Mouse (Mus musculus): ENCODE data around the gene 1700006A11Rik.
"Not testable (repeated sequence)": the region's sequence is repeated elsewhere in the genome, so short reads cannot be mapped to it uniquely, and the experiment has no call there.

1700006A11Rik gene

DNA sequence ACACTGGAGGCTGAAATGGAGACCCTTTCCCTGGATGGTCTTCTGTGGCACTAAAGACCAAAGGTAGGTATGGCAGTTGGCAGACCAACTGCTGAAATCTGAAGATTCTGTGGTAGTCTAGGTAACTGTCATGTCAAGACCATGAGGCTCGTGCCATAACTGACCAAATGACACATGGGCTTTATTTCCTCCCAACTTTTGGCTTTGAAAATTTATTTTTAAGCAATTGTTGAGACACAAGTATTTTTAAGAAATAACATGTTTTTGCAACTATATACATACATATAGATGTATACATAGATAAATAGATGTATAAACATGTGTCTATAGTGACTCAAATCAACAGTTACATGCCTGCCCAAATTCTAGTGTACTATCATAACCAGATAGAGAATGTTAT lies at the start of gene 1700006A11Rik:
Gene 1700006A11Rik (minus strand): TSS at position 101 of the 400 bp plus-strand sequence.
- DNase-seq (ENCODE audit: low spot score) = no peak

DNA sequence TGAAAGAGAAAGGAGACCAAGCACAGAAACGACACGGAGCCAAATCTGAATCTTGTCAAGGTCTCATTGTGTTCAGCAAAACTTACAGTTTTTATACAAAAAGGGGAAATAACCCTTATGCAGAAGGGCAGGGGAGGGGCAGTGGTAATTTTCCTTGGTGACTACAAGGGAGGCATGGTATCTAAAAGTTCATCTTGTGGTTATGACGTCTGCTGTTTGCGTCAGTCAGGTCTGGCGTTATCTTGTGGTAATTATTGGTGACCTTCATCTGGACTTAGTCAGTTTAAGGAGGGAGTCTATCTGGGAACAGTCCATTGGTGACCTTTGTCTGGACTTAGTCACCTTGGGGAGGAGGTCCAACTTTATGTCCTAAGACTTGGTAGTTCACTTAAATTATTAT lies 48.5 kb upstream of the 1700006A11Rik start:
- not testable (repeated sequence) for DNase-seq (ENCODE audit: low spot score)

DNA sequence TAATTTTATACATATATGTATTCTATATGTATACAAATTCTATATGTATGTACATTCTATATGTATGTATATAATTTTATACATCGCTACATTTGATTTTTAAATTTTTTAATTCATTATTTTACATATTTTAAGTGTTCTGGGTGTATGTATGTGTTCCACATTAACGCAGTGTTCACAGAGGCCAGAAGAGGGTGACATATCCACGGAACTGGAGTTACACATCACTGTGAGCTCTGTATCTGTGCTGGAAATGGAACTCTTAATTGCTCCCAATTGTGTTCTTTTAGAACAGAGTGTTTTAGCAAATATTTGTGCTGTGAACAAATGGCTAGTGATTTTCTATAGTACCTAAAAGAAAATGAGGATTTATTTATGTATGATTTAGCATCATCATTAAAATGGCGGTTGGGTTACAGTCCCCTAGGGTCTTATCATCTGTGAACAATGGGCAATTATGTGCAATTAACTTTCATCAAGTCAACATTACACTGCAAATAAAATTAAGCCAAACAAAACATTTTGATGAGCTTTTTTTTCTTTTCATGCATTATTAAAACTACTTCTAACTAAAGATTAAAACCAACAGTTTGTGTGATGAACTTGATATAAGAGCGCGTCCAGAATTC lies 40.4 kb upstream of the 1700006A11Rik start:
- no peak for DNase-seq (ENCODE audit: low spot score)

DNA sequence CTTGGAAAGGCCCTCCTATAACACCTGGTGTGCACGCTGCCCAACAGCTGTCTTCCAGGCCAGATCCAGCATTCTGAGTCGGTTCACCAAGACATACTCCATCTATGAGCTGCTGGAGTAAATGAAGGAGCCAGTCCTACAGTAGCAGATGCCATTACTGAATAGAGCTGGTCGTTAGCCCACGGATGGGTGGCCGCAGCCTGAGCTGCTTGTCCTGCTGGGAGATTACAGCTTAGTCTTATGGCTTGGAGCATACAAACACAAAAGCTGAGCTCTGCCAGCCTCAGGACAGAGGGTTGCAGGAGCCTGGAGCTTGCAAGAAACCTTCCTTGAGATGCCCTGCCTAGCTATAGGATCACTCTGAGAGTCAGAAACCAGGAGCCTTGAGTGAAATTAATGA lies 33.6 kb downstream of the 1700006A11Rik start:
- no peak for DNase-seq (ENCODE audit: low spot score)

DNA sequence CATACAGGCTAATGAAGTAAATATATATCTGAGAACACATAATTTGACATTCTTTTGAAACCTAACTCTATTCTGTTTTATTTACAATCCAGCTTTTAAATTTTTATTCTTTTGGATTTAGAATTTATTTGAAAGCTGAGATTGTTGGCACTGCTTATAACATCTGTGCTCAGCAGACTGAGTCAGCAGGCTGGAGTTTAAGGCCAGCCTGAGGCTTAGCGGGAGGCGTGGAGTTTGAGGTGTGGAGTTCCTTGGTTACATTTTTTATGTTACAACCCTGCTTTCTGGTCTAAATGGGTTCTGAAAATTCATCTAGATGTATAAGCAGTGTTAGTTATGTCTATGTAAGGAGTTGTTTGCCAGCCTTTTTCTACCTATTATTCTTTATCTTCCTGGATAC lies 35.7 kb downstream of the 1700006A11Rik start:
- DNase-seq (ENCODE audit: low spot score) = no peak

DNA sequence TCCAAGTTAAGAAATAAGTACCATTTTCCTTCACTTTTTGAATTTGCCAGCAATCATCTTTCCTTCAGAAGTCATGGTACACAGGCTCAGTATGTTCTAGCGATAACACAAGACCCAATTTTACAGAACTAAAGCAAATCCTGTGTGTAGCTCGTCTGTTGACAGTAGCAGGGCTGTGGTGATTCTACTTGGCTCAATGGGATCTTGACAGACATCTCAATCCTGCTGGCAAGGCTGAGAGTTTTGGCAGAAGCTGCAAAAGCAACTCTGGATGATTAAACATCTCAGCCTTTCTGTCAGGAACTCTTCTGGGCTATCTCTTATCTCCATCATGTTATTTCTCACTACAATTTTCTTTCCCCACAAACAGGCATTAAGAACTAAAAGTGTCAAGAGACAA lies 36.2 kb downstream of the 1700006A11Rik start:
- DNase-seq (ENCODE audit: low spot score) = no peak

DNA sequence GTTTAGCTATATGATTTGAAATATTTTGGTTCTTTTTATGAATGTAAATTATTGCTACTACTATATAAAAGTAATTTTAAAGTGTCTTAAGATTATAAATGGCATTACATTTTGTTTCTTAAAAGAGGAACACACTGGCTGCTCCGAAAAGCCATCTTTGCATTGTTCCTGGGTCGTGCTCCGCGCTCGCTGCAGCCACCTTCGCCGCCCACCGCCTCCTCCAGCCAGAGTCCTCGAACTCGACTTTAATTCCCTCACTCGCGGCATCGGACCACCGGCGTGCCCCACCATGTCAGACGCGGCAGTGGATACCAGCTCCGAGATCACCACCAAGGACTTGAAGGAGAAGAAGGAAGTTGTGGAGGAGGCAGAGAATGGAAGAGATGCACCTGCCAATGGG lies 40.5 kb downstream of the 1700006A11Rik start:
- not testable (repeated sequence) for DNase-seq (ENCODE audit: low spot score)

DNA sequence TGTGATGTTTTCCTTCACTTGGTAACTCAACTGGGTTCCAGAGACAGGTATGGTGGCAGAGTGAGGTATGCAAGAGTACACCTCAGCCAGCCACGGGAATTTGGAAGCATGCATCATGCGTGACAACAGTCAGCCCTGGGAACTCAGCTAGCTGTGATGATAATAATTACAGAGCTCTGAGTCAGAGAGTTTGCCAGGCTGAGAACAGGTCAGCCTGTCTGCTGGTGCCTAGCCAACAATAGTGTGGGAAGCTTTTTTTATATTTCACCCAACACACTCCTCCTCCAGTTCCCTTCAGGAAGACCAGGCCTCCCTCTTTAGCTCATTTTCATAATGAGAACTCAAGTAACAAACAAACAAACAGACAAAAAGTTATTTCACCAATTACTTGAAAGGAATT lies 53.8 kb downstream of the 1700006A11Rik start:
- DNase-seq (ENCODE audit: low spot score) = no peak

DNA sequence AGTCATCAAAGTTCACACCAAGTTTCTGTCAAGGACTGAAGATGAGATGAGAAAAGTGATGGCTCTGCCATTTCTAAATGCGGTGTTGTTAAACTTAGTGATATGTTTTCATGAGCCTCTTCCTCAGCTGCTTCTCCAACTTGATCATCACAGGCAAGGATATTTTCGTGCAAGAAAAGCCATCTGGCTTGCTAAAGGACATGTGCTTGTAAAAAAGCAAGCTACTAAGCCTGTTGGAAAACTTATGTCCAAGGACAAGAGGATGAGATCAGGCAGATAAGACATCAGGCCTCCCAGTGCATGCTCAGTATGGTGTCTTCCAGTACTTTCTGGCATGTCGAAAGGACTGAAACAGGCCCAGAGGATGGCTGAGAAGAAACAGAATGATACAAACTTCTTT lies 68.3 kb downstream of the 1700006A11Rik start:
- DNase-seq (ENCODE audit: low spot score) = no peak

All from yolk sac, embryonic 10.5 days (tissue).